Mouse (Mus musculus) cerebellum, adult 2 months (tissue): ENCODE measurements at regions not wholly inside any gene's neighbourhood (a gene's known extent, or its start where the extent isn't known, plus 50 kb on each side); places are given as distances from the start of the nearest gene placed in this dataset.

Experiments used
- CTCF ChIP-seq: fragments of 200-500 bp; IDR thresholded peaks from 2 replicates; pipeline ENCODE4 v1.5.1; 2011; ENCODE audit warnings: low read depth, mild to moderate bottlenecking, control low read depth, low read length, moderate library complexity, borderline replicate concordance; ENCODE audit not compliant: insufficient read depth
- POLR2A ChIP-seq: fragments of 200-500 bp; IDR thresholded peaks from 2 replicates; pipeline ENCODE4 v1.6.1; 2011; ENCODE audit warnings: low read length, control low read depth, borderline replicate concordance; ENCODE audit not compliant: insufficient read depth

GRCm38 (mm10) chr5:126097262-126097628, 565.7 kb downstream of the Tmem132b start:
- TF ChIP-seq POLR2A (no peak), CTCF (no peak)
